Mouse (Mus musculus) forebrain, embryonic 14.5 days (tissue): Measurements from ENCODE around the gene Actr2. TPM values are rescaled to one million over a fixed set of nuclear protein-coding genes. Genes with fewer than 3 reads are reported as not detected.

Source experiments
- ATAC-seq: fragments of 200-750 bp; cut with Nextera tagmentation; 2 replicates; pipeline ENCODE4 v1.8.0; 2017; ENCODE audit warnings: mild to moderate bottlenecking, moderate library complexity
- DNase-seq: peaks from one replicate; pipeline ENCODE4 v3.0.0-alpha.2; 2015; ENCODE audit warnings: low spot score
- H3K27ac ChIP-seq: fragments of 300-500 bp; sonication (generic); 2 replicates; pipeline ENCODE4 v1.5.1; 2014; ENCODE audit warnings: low read depth, mild to moderate bottlenecking, control low read depth, low read length, moderate library complexity
- H3K27me3 ChIP-seq: fragments of 300-500 bp; sonication (generic); replicated peaks from 2 replicates; pipeline ENCODE4 v1.6.1; 2014; ENCODE audit warnings: low read length, control low read depth, mixed read lengths; ENCODE audit not compliant: control insufficient read depth, insufficient read depth
- H3K36me3 ChIP-seq: fragments of 300-500 bp; sonication (generic); 2 replicates; pipeline ENCODE4 v1.6.1; 2014; ENCODE audit warnings: low read length, control low read depth; ENCODE audit not compliant: control insufficient read depth, insufficient read depth
- H3K4me1 ChIP-seq: fragments of 300-500 bp; sonication (generic); 2 replicates; pipeline ENCODE4 v1.6.1; 2014; ENCODE audit warnings: antibody characterized with exemption, low read length, control low read depth; ENCODE audit not compliant: control insufficient read depth, insufficient read depth
- H3K4me2 ChIP-seq: fragments of 300-500 bp; sonication (generic); 2 replicates; pipeline ENCODE4 v1.6.1; 2014; ENCODE audit warnings: mild to moderate bottlenecking, control low read depth, low read length
- H3K4me3 ChIP-seq: fragments of 300-500 bp; sonication (generic); 2 replicates; pipeline ENCODE4 v1.5.1; 2014; ENCODE audit warnings: low read depth, low read length, control low read depth
- H3K9ac ChIP-seq: fragments of 300-500 bp; sonication (generic); 2 replicates; pipeline ENCODE4 v1.6.1; 2014; ENCODE audit warnings: mild to moderate bottlenecking, low read length, control low read depth, moderate library complexity
- H3K9me3 ChIP-seq: fragments of 300-500 bp; sonication (generic); replicated peaks from 2 replicates; pipeline ENCODE4 v1.6.1; 2016; ENCODE audit warnings: low read length, control low read depth, mixed read lengths; ENCODE audit not compliant: control insufficient read depth
- WGBS: fragments of 180-500 bp; shearing (Covaris S2); extraction: QIAGEN DNeasy Blood & Tissue Kit; methylation state at CpG from one replicate; pipeline ENCODE4 v1.1.7; 2014; 5-methylcytosine and 5-hydroxymethylcytosine counted together
- polyA plus RNA-seq: library from polyadenylated mRNA; unstranded; fragments of >200 nt; fragmentation: Nextera tagmentation; extraction: Ambion mirVana; gene quantifications from 2 replicates; pipeline ENCODE4 v1.2.1, GENCODE M21; 2014

Gene Actr2
- polyA plus RNA-seq, 1 experiment from 2014 or later, result 79.6 TPM

DNA sequence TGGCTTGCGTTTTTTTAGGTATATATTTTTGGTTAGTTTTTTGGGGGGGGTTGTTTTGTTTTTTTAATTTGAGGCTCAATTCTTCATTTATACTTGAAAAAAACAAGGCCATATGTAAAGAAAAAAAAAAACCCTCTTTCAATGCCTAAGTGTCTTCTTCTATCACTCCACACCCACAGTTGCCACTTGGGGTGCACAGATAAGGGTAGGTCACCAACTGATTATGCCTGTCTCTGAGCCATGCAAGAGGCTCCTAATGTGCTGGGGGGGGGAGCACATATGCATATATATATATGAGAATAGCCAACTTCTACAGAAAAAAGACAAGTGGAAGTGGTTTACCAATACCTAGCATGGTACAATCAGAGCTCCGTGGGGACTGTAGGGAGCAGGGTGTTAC is 90.3 kb downstream of the Actr2 start:
- no peak overlapping the region for H3K9ac ChIP-seq
- H3K27ac ChIP-seq, result no peak overlapping the region
- H3K36me3 ChIP-seq, result peaks cover 48% of the 10 kb centered on the region
- H3K4me2 ChIP-seq, result no peak overlapping the region
- H3K4me1 ChIP-seq, result no peaks in the 10 kb centered on the region
- peaks cover 26% of the 10 kb centered on the region for H3K9me3 ChIP-seq
- H3K4me3 ChIP-seq, result no peak overlapping the region
- 95% methylated on average over 2 of the region's 2 CpGs for WGBS
- H3K27me3 ChIP-seq, result no peaks in the 10 kb centered on the region
- DNase-seq, result no peak
- no peak for ATAC-seq

DNA sequence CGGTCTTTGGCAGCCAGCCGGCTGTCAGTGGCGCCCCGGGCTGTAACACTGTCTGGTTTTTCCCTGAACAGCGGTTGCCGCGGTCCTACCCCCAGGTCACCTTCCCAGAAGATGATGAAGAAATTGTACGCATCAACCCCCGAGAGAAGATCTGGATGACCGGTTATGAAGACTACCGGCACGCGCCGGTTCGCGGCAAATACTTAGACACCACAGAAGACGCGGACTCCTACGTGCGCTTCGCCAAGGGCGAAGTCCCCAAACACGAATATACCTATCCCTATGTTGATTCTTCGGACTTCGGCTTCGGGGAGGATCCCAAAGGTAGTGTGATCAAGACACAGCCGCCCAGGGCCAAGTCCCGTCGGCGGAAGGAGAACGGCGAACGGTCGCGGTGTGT is 92.0 kb downstream of the Actr2 start:
- 98% methylated on average over 35 of the region's 35 CpGs for WGBS
- Histone ChIP-seq H3K4me3 (no peak overlapping the region), H3K4me1 (no peaks in the 10 kb centered on the region), H3K27ac (no peak overlapping the region), H3K4me2 (no peak overlapping the region), H3K36me3 (peaks cover 48% of the 10 kb centered on the region), H3K9me3 (peaks cover 26% of the 10 kb centered on the region), H3K27me3 (no peaks in the 10 kb centered on the region), H3K9ac (no peak overlapping the region)
- ATAC-seq (no peak), DNase-seq (no peak)

GRCm38 (mm10) chr11:20018905-20019304 is 93.8 kb downstream of the Actr2 start:
- no peaks in the 10 kb centered on the region for H3K27me3 ChIP-seq
- no peak overlapping the region for H3K4me3 ChIP-seq
- H3K4me2 ChIP-seq, result no peak overlapping the region
- no peak overlapping the region for H3K9ac ChIP-seq
- DNase-seq, result no peak
- 100% methylated on average over 2 of the region's 2 CpGs for WGBS
- H3K4me1 ChIP-seq, result no peaks in the 10 kb centered on the region
- H3K9me3 ChIP-seq, result peaks cover 26% of the 10 kb centered on the region
- no peak overlapping the region for H3K27ac ChIP-seq
- ATAC-seq, result no peak
- H3K36me3 ChIP-seq, result peaks cover 44% of the 10 kb centered on the region

DNA sequence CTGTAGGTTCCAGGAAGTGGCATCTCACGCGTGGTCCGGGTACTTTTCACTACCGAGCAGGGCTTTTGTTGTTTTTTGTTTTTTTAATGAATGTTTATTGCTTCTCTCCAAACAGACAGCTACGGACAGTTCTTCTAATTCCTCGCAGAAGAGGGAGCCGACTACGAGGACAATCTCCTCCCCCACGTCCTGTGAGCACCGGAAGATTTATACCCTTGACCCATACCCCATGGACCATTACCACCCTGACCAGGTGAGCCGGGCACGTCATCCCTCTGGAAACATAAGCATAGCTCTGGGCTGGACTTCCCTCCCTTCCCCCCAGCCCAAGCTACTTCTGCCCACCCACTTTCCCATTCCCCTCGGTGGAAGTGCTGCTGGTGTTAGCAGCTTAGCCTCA is 94.8 kb downstream of the Actr2 start:
- Histone ChIP-seq H3K27me3 (no peaks in the 10 kb centered on the region), H3K4me2 (no peak overlapping the region), H3K9me3 (peaks cover 26% of the 10 kb centered on the region), H3K36me3 (peaks cover 44% of the 10 kb centered on the region), H3K27ac (no peak overlapping the region), H3K4me1 (no peaks in the 10 kb centered on the region), H3K9ac (no peak overlapping the region), H3K4me3 (no peak overlapping the region)
- 98% methylated on average over 13 of the region's 13 CpGs for WGBS
- DNase-seq (no peak), ATAC-seq (no peak)

DNA sequence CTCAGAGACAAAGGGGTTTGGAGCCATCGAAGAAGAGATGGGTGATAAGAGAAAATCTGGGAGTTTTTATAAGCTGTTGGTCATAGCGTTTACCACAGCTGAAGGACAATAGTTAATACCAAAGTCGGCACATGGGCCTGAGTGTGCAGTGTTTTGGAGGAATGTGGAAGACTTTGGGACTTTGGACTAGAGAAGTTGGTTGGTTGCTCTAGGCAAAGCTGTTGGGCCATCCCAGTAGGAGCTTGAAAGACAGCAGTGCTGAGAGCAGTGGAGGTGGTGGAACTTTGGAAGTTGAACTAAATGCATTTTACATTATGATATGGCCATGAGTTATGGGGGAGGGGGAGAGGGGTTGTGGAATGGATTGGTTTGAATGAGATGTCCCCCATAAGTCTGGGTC is 99.3 kb downstream of the Actr2 start:
- 97% methylated on average over 3 of the region's 3 CpGs for WGBS

More for the DNA sequence above, 99.3 kb downstream of the Actr2 start:
- Histone ChIP-seq H3K9ac (no peak overlapping the region), H3K27ac (no peak overlapping the region), H3K27me3 (no peaks in the 10 kb centered on the region), H3K4me2 (no peak overlapping the region), H3K36me3 (peaks cover 26% of the 10 kb centered on the region), H3K4me3 (no peak overlapping the region), H3K9me3 (0 out of 2 replicates have a peak, but pooled peaks cover 3% of the 10 kb centered on the region), H3K4me1 (no peaks in the 10 kb centered on the region)
- DNase-seq (no peak), ATAC-seq (no peak)

Other genes starting within 250 kb of the Actr2 start
- gene Spred2, start 188.5 kb downstream of the Actr2 start, polyA plus RNA-seq, result 5.4 and 6.5 TPM in 2 replicates
- 230 and 259 TPM in 2 replicates for gene Rab1a, start 88.5 kb upstream of the Actr2 start, polyA plus RNA-seq
- 24.9 and 27.9 TPM in 2 replicates for gene Cep68, start 136.5 kb upstream of the Actr2 start, polyA plus RNA-seq
- gene Slc1a4, start 219.8 kb upstream of the Actr2 start, polyA plus RNA-seq, result 42.7 and 53.3 TPM in 2 replicates